Mouse (Mus musculus) liver, embryonic 14 days (tissue): Measurements from ENCODE around the gene Cc2d1b. TPM values are rescaled to one million over a fixed set of nuclear protein-coding genes. Genes with fewer than 3 reads are reported as not detected.

Source experiments
- polyA plus RNA-seq: library from polyadenylated mRNA; depleted of rRNA; stranded (reverse); fragments of >200 nt; gene quantifications from 2 replicates; pipeline ENCODE4 v1.2.3, GENCODE M21; 2012; rRNA removed

Cc2d1b gene
- polyA plus RNA-seq: 9.7 and 10.1 TPM in 2 replicates

DNA sequence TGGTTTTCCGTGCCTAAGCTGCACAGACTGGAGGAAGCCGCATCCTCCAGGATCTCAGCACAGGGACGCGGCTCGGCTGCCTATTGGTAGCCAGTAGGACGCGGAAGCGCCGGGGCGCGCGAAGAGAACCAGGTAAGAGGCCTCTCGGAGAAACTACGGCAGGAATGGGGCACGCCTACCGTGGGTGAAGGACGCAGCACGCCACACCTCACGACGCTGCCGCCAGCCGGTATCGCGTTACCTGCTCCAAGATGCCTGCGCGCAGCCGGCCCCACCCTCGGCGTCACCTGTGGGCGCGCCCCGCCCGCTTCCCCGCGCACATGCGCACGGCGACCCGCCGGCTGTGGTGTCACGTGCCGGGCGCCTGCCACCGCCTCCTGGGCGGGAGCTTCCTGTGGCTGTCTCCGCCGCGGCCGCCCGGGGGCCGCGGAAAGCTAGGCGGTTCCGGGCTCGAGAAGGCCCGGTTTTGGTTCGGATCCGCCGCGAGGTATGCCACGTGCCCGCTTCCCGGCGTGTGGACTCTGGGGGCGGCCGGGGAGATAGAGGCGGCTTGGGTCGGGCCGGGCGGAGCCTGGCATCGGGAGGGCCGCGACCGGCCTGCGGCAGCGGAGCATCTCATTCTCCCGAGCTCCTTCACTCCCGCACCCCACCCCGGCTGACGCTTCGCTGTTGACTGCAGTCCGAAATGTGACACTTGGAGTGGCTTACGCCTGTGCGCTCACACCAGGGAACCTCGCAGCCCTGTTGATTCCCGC lies at the start of gene Cc2d1b:
Gene Cc2d1b (plus strand): TSS at position 354 of the 755 bp plus-strand sequence.

DNA sequence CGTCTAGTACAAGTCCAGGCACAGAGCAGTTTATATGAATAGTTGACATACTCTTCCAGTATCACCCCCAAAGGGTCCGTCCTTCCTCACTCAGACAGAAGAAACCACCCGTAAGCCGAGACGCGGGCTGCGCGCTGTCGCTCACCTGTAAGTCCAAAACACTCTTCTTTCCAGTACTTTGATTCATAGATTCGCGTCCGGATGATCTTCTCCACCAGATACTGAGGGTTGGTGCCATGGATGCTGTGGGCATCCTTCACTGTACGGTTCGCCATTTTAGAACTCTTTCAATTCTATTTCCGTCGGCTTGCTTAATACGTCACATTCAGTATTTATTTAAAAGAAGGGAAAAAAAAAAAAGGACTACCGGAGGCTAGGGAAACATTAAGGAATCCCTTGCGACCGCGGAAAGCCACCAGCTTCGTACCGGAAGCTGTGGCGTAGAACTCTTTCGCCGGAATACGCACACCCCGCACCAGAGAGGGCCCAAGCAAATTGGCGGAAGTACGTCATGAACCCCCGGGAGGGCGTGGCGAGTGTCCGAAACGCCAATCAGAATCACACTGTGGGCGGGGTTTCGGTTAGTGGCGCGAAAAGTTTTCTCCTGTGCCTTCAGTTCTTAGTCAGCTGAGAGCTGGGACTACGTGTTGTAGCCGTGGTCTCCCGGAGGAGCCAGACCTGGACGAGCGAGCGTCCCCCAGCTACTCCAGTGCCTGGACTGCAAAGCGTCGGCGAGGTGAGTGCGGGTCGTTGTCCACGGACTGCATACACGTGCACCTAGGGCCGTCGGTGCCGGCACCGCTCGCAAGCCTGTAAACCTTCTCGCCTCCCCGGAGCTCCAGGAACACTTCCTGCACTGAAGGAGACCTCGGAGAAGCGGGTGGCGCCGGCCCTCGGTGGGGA lies 40.6 kb upstream of the Cc2d1b start, which contains the start of the genes Prpf38a and Orc1:
Gene Prpf38a (minus strand): TSS at position 497 of the 903 bp plus-strand sequence.
Gene Orc1 (plus strand): TSS at position 584 of the 903 bp plus-strand sequence.

Other genes starting within 250 kb of the Cc2d1b start
- 0.07 and 0.09 TPM in 2 replicates for gene Shisal2a, start 236.6 kb upstream of the Cc2d1b start, polyA plus RNA-seq
- 5.3 and 5.8 TPM in 2 replicates for gene Gpx7, start 213.0 kb upstream of the Cc2d1b start, polyA plus RNA-seq
- 29.7 and 31.8 TPM in 2 replicates for gene Tut4, start 160.5 kb upstream of the Cc2d1b start, polyA plus RNA-seq
- 26.3 and 29.5 TPM in 2 replicates for gene Prpf38a, start 40.6 kb upstream of the Cc2d1b start, polyA plus RNA-seq
- gene Orc1, start 40.5 kb upstream of the Cc2d1b start, polyA plus RNA-seq: 9.9 and 11.9 TPM in 2 replicates
- gene 3110021N24Rik, start 99.7 kb downstream of the Cc2d1b start, polyA plus RNA-seq: 0.01 TPM in 1 of 2 replicates, not detected in the other
- gene Zfyve9, start 160.9 kb downstream of the Cc2d1b start, polyA plus RNA-seq: 0.61 and 0.63 TPM in 2 replicates
- gene Btf3l4, start 213.7 kb downstream of the Cc2d1b start, polyA plus RNA-seq: 25.6 and 26.4 TPM in 2 replicates
- 11.6 and 14.5 TPM in 2 replicates for gene Txndc12, start 214.7 kb downstream of the Cc2d1b start, polyA plus RNA-seq
- gene Kti12, start 227.8 kb downstream of the Cc2d1b start, polyA plus RNA-seq: 22.3 and 26.7 TPM in 2 replicates
- gene A730015C16Rik, start 228.7 kb downstream of the Cc2d1b start, polyA plus RNA-seq: 0.03 TPM in 1 of 2 replicates, not detected in the other